Mouse (Mus musculus) spleen, adult 18-20 months (tissue): ENCODE results near the gene Gm6993.

Source experiments
- DNase-seq, 2 experiments: peaks; one replicate each; pipeline ENCODE4 v3.0.0; 2022; ENCODE audit warnings: mixed read lengths in 2 of 2

The Gm6993 gene

DNA sequence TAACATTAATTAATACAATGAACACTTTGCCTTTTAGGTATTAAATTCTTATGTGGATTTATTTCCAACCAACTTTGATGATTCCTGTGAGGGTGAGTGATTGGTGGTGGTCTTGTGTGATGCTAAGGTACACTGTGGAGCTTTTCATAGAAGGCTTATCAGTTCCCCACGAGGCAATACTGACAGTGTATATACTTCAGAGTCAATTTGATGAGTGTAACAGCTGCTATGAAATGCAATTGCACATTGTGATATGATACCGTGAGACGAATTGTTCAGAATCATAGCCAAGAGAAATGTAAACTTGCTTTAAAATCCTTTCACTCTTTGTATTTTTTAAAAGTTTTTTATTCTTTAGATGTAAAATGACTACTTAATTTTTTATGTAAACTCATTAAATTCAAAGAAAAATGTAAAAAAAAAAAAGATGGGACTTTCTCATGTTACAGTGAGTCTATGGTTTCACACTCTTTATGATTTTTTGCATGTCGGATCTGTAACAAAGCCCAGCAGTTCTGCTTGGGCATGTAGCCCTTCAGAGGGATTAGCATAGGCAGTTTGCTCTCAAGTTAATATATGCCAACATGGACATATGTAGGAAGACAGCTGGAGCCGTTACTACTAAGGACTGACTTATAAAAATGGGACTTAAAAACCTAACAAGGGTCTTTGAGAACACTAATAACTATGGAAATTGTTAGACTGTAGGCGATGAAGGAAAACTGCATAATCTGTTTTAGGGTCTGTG lies 1.2 kb downstream of the Gm6993 start:
- no peak for DNase-seq

DNA sequence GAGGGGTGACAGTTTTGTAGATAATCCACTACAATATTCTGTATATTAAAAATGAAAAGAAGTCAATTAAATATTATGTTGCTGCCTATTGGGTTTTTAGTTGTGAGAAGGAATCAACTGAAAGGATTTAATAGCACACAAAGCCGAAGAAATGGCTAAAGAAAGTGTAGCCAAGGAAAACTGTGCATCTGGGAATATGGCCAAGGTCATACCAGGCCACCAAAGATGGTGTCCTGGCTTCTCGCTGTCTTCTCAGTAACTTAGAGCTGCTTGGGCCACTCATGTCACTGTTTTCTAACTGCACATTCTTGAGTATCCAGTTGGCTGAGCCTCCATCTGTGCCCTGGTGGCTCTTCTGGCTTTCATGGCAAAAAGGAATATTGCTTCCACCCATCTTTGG lies 3.4 kb downstream of the Gm6993 start:
- DNase-seq = no peak

DNA sequence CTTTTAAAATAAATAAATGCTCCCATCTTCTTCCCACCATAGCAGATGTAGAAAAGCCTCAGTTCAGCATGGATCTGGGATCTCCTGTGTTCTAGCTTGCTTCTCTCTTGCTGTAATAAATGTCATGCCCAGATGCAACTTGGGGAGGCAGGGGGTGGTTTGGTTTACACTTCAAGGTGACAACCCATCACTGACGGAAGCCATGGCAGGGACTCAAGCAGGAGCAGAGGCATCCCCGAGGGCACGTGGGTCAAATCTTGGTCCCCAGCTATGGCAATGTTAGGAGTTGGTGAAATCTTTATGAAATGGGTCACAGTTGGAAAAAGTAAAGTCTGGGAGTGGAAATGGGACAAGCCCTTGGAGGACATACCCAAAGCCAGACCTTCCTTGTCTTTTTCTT lies 4.1 kb downstream of the Gm6993 start:
- no peak for DNase-seq

DNA sequence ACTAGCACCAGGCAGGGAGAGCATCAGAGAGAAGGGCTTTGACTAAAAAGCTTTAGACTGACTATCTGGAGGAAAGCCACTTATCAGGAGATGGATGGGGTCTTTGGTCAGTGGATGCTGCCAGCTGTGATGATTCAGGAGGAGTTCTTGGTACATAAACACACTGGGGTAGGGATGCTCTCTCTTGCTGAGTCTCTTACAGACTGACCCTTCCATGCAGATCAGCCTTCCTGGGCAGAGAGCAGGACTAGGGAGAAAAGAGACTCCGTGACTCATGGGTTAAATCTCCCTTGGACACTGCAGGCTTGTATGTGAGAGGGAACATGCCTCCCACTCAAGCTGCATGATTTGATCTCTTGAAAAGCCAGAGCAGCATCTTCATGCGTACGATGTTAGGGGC lies 5.6 kb downstream of the Gm6993 start:
- DNase-seq = no peak

DNA sequence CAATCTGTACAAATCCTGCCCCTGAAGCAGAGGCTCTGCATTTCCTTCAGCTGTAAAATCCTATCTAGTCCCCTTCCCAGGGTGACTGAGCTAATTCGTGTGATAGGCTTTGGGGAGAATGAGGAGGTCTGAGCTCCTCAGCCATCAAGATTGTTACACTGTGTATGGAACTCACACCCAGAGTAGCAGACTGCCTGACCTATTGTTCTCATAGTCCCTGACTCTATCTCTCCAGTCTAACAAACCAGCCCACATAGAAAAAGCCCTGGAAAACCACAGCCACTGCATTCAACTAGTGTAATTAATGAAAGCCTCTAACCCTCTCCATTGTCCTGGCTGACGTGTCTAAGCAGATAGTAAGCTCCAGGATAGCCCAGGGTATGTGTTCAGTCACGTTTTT lies 6.0 kb downstream of the Gm6993 start:
- DNase-seq = no peak

DNA sequence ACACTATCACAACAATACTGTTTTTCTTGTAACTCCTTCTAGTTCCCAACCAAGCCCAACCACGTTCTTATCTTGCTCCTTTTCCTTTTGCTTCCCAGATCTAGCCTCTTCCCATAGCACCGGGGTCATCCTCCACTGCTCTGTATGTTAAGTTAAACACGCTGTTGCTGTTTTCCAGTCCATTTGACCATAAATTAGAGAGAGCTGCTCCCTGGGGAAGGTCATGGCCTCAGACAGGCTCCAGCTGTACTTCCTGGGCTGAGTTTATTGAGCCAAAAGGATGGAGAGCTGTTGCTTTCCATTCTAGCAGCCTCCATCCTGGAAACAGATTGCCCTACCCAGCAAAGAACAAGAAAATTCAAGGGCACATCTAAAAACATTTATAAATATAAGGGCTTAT lies 7.6 kb downstream of the Gm6993 start:
- no peak for DNase-seq

DNA sequence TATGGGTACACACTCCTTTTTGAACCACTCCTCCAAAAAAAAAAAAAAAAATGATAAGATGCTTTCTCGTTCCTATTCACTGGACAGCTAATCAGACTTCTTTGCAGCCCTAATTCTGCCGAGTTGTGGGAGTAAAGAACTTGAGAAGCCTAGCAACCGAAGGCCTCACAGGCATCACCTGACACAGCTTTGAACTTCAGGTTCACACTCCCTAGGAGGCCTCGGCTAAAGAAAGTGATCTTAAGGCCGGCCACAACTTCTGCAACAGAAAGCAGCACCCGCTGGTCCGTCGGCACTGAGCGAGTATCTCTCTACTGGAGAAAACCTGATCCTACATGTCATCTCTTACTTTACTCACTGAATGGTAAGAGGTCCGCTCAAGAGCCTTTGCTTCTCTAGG lies 8.1 kb downstream of the Gm6993 start:
- no peak for DNase-seq

- DNase-seq = no peak
Observed at GRCm38 (mm10) chr12:31252259-31252658, 11.7 kb downstream of the Gm6993 start.

- DNase-seq = no peak
Observed at GRCm38 (mm10) chr12:31254978-31255377, 14.4 kb downstream of the Gm6993 start.

DNA sequence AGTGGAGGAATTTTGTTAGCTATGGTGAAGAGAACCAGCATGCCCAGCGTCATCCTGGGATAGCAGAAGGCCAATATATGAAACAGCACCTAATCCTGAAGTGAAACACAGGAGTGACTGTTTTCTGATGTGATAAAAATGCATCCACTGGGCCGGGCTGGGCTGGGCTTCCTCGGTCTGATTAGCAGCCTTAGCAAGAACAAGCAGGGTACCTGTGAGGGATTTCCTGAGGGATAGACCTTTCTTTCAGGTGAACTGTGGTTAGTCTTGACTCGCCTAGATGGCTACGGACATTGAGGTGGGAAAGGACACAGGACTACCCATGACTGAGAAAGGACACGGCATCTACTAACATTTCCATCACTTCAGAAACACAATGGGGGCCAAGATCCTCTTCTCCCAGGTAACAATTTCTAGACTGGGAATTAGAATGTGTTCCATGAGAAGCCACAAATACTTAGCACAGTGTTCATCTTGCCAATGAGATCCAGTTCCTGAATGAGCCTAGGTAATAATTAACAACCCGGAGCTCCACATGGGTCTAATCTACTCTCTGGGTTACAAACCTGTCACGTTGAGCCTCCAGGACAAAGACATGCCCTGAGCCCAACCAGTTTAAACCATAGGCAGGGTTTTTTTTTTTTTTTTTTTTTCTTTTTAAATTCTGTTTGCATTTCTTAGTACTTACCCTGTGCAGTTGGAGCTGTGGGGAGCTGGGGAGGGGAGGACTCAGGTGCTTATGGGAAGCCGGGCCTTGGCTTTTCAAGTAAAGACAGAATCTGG lies 15.7 kb downstream of the Gm6993 start:
- no peak for DNase-seq

DNA sequence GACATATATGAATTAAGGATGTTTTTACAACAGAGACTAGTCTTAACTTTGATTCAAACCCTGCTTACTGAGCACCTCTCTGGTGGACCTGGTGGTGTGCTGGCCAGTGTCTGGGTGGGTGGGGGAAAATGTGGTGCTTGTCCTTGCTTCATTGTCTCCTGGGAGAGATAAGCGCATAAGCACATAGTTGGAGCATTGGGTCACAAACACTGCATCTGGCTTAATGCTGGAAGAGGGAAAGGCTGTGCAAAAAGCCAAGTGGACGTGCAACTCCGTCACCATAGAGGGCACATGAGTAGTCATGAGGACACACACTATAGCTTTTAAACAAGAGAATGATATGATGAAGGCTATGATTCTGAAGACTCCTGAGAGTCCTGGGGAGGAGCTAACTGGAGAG lies 21.3 kb downstream of the Gm6993 start:
- DNase-seq = no peak

DNA sequence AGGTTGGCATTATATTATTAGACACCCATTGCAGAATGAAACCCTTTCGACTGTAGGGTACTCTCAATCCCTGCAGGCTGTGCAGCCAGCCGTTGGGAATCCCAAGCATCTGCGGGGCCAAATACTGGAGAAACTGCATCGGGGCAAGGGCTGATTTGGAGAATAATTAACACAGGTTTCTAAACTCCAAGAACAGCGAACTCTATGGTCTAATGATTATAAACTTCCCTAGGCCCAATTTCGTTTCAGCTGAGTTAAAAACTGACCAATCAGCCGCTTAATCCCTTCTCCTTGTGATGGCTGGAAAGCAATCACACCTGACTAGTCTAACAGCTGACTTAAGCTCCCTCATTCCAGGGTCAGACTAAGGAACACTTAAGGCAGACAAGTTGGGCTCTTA lies 23.4 kb downstream of the Gm6993 start:
- no peak for DNase-seq

DNA sequence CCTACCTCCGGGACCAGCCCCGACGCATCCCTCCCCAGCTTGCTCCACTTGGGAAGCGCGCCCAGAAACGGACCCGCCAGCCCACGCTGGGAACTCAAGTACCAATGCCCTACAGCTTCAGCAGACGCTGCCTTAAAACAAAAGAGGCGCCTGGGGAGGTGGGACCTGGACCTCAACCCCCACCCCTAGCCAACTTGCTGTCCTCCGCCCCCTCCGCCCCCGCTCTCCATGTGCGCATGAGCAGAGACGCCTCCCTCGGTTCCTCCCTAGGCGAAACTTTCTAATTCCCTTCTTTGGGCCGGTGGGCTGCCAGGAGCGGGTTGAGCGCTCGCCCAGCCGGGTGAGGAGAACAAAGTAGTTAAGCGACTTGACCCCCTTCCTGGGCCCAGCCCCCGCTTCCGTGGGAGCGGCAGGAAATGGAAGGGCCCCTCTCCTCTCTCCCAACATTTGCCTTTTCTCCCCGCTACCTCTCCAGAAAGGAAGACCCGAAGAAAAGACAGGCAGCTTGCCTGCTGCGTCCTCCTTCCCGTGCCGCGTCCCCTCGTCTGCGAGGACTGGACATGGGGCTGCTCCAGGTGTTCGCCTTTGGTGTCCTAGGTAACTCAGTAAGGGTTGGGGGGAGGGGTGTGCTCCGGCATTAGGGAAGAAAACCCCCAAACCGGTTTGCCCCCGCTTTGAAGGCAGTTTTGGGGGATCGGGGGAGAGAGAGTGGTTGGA lies 24.6 kb downstream of the Gm6993 start, which contains the start of gene Lamb1:
Gene Lamb1, plus strand, starts transcription at position 230 of the 717 bp plus-strand sequence.
- no peak for DNase-seq

DNA sequence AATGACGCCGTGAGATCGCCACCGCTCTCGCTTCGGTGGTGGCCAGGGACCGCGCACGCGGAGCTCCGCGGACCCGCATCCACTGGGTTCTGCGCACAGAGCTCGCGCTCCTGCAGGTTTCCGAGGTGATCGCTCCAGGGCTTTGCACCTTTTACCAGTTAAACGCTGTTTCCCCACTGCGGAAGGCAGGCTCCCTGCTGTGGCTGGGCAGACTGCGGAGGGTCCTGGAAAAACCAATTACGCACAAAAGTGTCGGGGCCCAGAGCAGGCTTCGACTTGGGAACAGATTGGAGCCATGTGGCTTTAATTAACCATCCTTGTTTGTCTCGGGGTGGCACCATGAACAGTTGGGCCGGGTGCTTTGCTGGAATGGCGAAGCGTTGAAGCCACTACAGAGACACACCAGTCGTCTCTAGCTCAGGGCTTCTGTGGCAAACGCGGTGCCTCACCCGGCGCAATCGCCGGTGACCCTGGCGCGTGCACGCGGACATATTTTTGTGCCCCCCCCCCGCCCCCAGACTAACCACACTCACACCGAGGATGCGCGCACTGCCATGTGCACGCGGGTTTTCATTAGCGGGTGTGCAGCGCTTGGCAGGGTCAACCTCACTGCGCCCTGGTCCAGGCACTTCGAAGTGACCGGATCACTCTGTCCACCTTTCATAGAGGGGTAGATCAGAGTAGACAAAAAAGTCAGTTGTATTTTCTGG lies 25.3 kb downstream of the Gm6993 start:
- DNase-seq = no peak

DNA sequence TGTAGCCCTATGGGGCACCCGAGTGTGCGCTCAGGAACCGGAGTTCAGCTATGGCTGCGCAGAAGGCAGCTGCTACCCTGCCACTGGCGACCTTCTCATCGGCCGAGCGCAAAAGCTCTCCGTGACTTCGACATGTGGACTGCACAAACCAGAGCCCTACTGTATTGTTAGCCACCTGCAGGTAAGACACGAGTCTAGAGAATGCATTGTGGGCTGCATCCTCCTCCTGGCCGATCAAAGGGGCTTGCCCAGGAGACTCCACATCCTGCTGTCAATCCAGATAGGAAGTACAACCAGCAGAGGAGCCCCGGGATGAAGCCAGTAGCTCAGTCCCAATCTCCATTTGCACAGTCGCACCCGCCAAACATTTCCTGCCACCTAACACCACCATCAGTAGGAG lies 26.1 kb downstream of the Gm6993 start:
- no peak for DNase-seq

- DNase-seq = no peak
Observed at GRCm38 (mm10) chr12:31267363-31267762, 26.8 kb downstream of the Gm6993 start.

- DNase-seq = no peak
Observed at GRCm38 (mm10) chr12:31268315-31268714, 27.7 kb downstream of the Gm6993 start.

DNA sequence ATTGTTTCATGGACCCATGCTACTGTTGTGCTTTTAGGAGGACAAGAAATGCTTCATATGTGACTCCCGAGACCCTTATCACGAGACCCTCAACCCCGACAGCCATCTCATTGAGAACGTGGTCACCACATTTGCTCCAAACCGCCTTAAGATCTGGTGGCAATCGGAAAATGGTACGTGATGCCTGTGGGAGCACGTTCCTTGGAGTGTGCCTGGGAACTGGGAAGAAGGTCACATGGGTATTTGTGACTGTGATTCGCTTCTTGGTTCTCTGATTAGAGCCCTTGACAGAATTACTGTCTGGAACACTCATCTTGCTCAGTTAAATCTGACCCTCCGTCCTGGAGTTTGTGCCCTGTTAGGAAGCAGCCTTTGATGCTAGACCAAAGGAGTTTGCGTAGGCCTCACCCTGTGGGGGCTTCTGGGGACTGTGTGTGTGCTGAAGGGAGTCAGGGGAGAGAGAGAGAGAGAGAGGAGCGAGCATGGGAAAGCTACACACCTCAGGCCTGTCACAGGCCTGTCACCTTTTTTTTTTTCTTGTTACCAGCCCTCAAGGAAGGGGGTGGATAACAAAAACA lies 28.5 kb downstream of the Gm6993 start:
- no peak for DNase-seq

DNA sequence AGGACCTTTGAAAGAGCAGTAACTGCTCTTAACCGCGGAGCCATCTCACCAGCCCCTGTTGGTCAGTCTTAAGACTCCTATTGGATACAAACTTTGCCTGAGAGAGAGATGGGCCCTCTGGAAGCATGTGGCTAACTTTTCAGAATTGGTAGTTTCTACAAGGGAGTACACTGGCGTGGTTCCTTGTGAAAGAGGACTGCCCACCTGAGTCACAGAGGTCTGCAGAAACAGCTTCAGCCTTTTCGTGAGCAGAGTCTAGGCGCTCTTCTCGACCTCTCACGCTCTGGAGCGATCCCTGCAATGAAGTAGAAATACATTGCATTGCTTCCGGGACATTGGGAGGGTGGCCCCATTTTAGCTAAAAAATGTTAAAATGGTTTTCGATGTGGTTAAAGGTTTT lies 29.8 kb downstream of the Gm6993 start:
- no peak for DNase-seq

GRCm38 (mm10) chr12:31270776-31271175 lies 30.2 kb downstream of the Gm6993 start:
- DNase-seq = no peak

DNA sequence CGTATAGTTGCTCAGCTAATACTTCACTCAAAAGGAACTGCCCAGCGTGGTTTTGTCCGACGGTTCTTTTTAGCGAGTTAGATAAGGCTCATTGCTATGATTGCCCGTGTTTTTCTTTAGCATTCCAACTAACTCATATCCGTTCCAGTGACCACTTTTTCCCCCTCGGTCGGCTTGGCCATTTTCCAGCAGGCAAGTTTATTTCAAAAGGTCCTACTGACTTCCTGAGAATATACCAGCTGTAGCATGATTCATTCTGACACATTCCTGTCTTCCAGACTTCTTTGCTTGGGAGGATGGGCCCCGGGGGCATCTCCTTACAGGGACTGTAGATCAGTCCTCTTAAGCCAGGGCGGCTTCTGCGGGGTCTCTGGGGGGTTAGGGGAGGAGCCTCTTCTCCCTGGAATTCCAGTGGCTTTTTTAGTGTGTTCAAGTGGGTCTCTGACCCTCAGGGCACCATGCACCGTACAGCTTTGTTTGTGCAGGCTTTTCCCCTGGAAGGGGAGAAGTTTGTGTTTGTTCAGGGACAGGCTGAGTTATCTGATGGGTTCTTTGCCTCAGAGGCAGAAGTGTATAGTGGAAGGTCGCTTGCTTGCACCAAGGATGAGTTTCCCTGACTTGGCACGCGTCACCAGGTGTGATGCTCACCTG lies 30.9 kb downstream of the Gm6993 start:
- DNase-seq = no peak
